Mouse (Mus musculus) lung, postnatal 0 days (tissue): ENCODE data around the gene Aamp. TPM values are rescaled to one million over a fixed set of nuclear protein-coding genes. Genes with fewer than 3 reads are reported as not detected.

ENCODE experiments used
- ATAC-seq: fragments of 200-750 bp; cut with Nextera tagmentation; 2 replicates; pipeline ENCODE4 v1.8.0; 2017; ENCODE audit warnings: moderate library complexity
- DNase-seq: peaks from one replicate; pipeline ENCODE4 v3.0.0-alpha.2; 2016; ENCODE audit warnings: low spot score
- H3K27ac ChIP-seq: fragments of 300-500 bp; sonication (generic); 2 replicates; pipeline ENCODE4 v1.5.1; 2014; ENCODE audit warnings: antibody characterized with exemption, mild to moderate bottlenecking, low read length, mixed read lengths
- H3K27me3 ChIP-seq: fragments of 300-500 bp; sonication (generic); replicated peaks from 2 replicates; pipeline ENCODE4 v1.6.1; 2014; ENCODE audit warnings: low read length, mixed read lengths; ENCODE audit not compliant: insufficient read depth
- H3K36me3 ChIP-seq: fragments of 300-500 bp; sonication (generic); 2 replicates; pipeline ENCODE4 v1.6.1; 2014; ENCODE audit warnings: low read length, mixed read lengths; ENCODE audit not compliant: insufficient read depth
- H3K4me1 ChIP-seq: fragments of 300-500 bp; sonication (generic); 2 replicates; pipeline ENCODE4 v1.6.1; 2014; ENCODE audit warnings: antibody characterized with exemption, low read depth, low read length, mixed read lengths; ENCODE audit not compliant: insufficient read depth
- H3K4me2 ChIP-seq: fragments of 300-500 bp; sonication (generic); replicated peaks from 2 replicates; pipeline ENCODE4 v1.6.1; 2014; ENCODE audit warnings: low read depth, mild to moderate bottlenecking, low read length, moderate library complexity, mixed read lengths
- H3K4me3 ChIP-seq: fragments of 300-500 bp; sonication (generic); 2 replicates; pipeline ENCODE4 v1.5.1; 2014; ENCODE audit warnings: low read depth, low read length
- H3K9ac ChIP-seq: fragments of 300-500 bp; sonication (generic); replicated peaks from 2 replicates; pipeline ENCODE4 v1.6.1; 2014; ENCODE audit warnings: low read depth, mild to moderate bottlenecking
- H3K9me3 ChIP-seq: fragments of 300-500 bp; sonication (generic); 2 replicates; pipeline ENCODE4 v1.6.1; 2016; ENCODE audit warnings: low read length, mixed read lengths
- CTCF ChIP-seq: IDR thresholded peaks from 2 replicates; pipeline ENCODE4 v1.5.1; 2016; ENCODE audit warnings: antibody characterized with exemption, mild to moderate bottlenecking
- EP300 ChIP-seq: IDR thresholded peaks from 2 replicates; pipeline ENCODE4 v1.6.1; 2016; ENCODE audit warnings: antibody characterized with exemption, mild to moderate bottlenecking, control low read depth
- WGBS: fragments of 180-500 bp; shearing (Covaris S2); extraction: QIAGEN DNeasy Blood & Tissue Kit; methylation state at CpG from one replicate; pipeline ENCODE4 v1.1.7; 2014; 5-methylcytosine and 5-hydroxymethylcytosine counted together
- polyA plus RNA-seq: library from polyadenylated mRNA; unstranded; fragments of >200 nt; fragmentation: Nextera tagmentation; extraction: Ambion mirVana; gene quantifications from 2 replicates; pipeline ENCODE4 v1.2.1, GENCODE M21; 2015

Gene Aamp
- polyA plus RNA-seq, 1 experiment from 2014 or later: 214 TPM

GRCm38 (mm10) chr1:74321396-74321795 is 36.9 kb upstream of the Aamp start:
- 25% methylated on average over 3 of the region's 3 CpGs for WGBS
- peak; percentile 60; the same call in 1 of the 2 replicates for TF ChIP-seq EP300
- TF ChIP-seq CTCF: no peak
- H3K4me3 ChIP-seq: no peak overlapping the region
- DNase-seq (peak; percentile 25), ATAC-seq (peak; percentile 59; the same call in 1 of the 2 replicates)
- no peaks in the 10 kb centered on the region for H3K27me3 ChIP-seq
- H3K27ac ChIP-seq: no peak overlapping the region
- no peaks in the 10 kb centered on the region for H3K4me1 ChIP-seq
- H3K9me3 ChIP-seq: no peaks in the 10 kb centered on the region
- no peak overlapping the region for H3K9ac ChIP-seq
- no peaks in the 10 kb centered on the region for H3K36me3 ChIP-seq
- no peak overlapping the region for H3K4me2 ChIP-seq

GRCm38 (mm10) chr1:74318711-74319110 is 34.2 kb upstream of the Aamp start:
- no peaks in the 10 kb centered on the region for H3K36me3 ChIP-seq
- H3K4me3 ChIP-seq: no peak overlapping the region
- H3K9ac ChIP-seq: no peak overlapping the region
- ATAC-seq: no peak
- no peak for DNase-seq
- 79% methylated on average over 3 of the region's 3 CpGs for WGBS
- H3K27ac ChIP-seq: no peak overlapping the region
- no peaks in the 10 kb centered on the region for H3K9me3 ChIP-seq
- no peak for TF ChIP-seq EP300
- H3K4me2 ChIP-seq: no peak overlapping the region
- no peaks in the 10 kb centered on the region for H3K27me3 ChIP-seq
- no peaks in the 10 kb centered on the region for H3K4me1 ChIP-seq

- no peak overlapping the region for H3K27ac ChIP-seq
- no peak overlapping the region for H3K4me2 ChIP-seq
- DNase-seq (no peak), ATAC-seq (peak; percentile 52; the same call in 1 of the 2 replicates)
- H3K9me3 ChIP-seq: no peaks in the 10 kb centered on the region
- no peaks in the 10 kb centered on the region for H3K27me3 ChIP-seq
- TF ChIP-seq CTCF (no peak), EP300 (no peak)
- H3K36me3 ChIP-seq: no peaks in the 10 kb centered on the region
- H3K9ac ChIP-seq: no peak overlapping the region
- no peak overlapping the region for H3K4me3 ChIP-seq
- 49% methylated on average over 4 of the region's 4 CpGs for WGBS
- no peaks in the 10 kb centered on the region for H3K4me1 ChIP-seq
Observed at GRCm38 (mm10) chr1:74316114-74316827, 31.7 kb upstream of the Aamp start.

GRCm38 (mm10) chr1:74314796-74315195 is 30.3 kb upstream of the Aamp start:
- no peaks in the 10 kb centered on the region for H3K4me1 ChIP-seq

GRCm38 (mm10) chr1:74313049-74313692 is 28.6 kb upstream of the Aamp start:
- peak; percentile 96 for TF ChIP-seq CTCF
- TF ChIP-seq EP300: no peak
- Histone ChIP-seq H3K4me3 (no peak overlapping the region), H3K9ac (no peak overlapping the region), H3K9me3 (no peaks in the 10 kb centered on the region), H3K36me3 (no peaks in the 10 kb centered on the region), H3K27ac (no peak overlapping the region), H3K4me2 (no peak overlapping the region), H3K27me3 (no peaks in the 10 kb centered on the region), H3K4me1 (no peaks in the 10 kb centered on the region; the same call in 1 of the 2 replicates)
- WGBS: 2% methylated on average over 3 of the region's 3 CpGs
- ATAC-seq (peak; percentile 62), DNase-seq (peak; percentile 95)

More at GRCm38 (mm10) chr1:74314796-74315195, 30.3 kb upstream of the Aamp start:
- Histone ChIP-seq H3K4me3 (no peak overlapping the region), H3K36me3 (no peaks in the 10 kb centered on the region), H3K27me3 (no peaks in the 10 kb centered on the region), H3K9me3 (no peaks in the 10 kb centered on the region), H3K4me2 (no peak overlapping the region), H3K27ac (no peak overlapping the region), H3K9ac (no peak overlapping the region)
- TF ChIP-seq CTCF (no peak), EP300 (no peak)
- DNase-seq (no peak), ATAC-seq (no peak)
- 65% methylated on average over 3 of the region's 3 CpGs for WGBS

GRCm38 (mm10) chr1:74309767-74310166 is 25.2 kb upstream of the Aamp start:
- Histone ChIP-seq H3K36me3 (no peaks in the 10 kb centered on the region), H3K4me3 (no peak overlapping the region), H3K9me3 (no peaks in the 10 kb centered on the region), H3K4me1 (no peaks in the 10 kb centered on the region; the same call in 1 of the 2 replicates), H3K27ac (peak overlapping the region; percentile 51), H3K4me2 (no peak overlapping the region), H3K9ac (no peak overlapping the region), H3K27me3 (no peaks in the 10 kb centered on the region)
- 21% methylated on average over 3 of the region's 3 CpGs for WGBS
- peak; percentile 49 for DNase-seq
- TF ChIP-seq EP300: peak; percentile 24; the same call in 1 of the 2 replicates
- no peak for TF ChIP-seq CTCF
- peak; percentile 33; the same call in 1 of the 2 replicates for ATAC-seq
